Comparison of ENCODE assay signal across 22 mouse cellular contexts in genomic region chr1:138388634-138389033, GRCm38 (mm10).
A peak's percentile ranks its signal among the peaks of the same experiment; 100 is the strongest.
DNase-seq lines count a peak whose midpoint lies in the region; ATAC-seq and TF ChIP-seq lines count a peak whose summit lies in the region.
"Had no signal": no experiment of that assay in that cellular context is flagged by ENCODE, and none has a peak within 500 bp of the region (broad histone marks: within the 10 kb centered on the region; RNA-seq: fewer than 3 reads in every experiment).

No protein-coding gene starts in this region.

- H3K27me3 ChIP-seq in embryonic facial prominence, embryonic 14.5 days (replicated peaks; ENCODE audit: control insufficient read depth, insufficient read depth, low read length): no peaks in the 10 kb centered on the region
- H3K27me3 ChIP-seq in embryonic facial prominence, embryonic 10.5 days (replicated peaks; ENCODE audit: low read depth, poor library complexity, severe bottlenecking): no peaks in the 10 kb centered on the region
- H3K27me3 ChIP-seq: CH12.LX; forebrain, embryonic 12.5 days; heart, embryonic 15.5 days; kidney, embryonic 15.5 days; stomach, embryonic 15.5 days had no signal

- H3K4me1 ChIP-seq in embryonic facial prominence, embryonic 14.5 days (ENCODE audit: control insufficient read depth, insufficient read depth, low read length): no peaks in the 10 kb centered on the region; the same call in 1 of the 2 replicates
- H3K4me1 ChIP-seq in embryonic facial prominence, embryonic 10.5 days: 0 out of 2 replicates have a peak, but pooled peaks cover 2% of the 10 kb centered on the region
- H3K4me1 ChIP-seq: heart, embryonic 15.5 days; stomach, embryonic 15.5 days had no signal

- DNase-seq in embryonic facial prominence, embryonic 14.5 days (ENCODE audit: low spot score): peak; percentile 42
- no peak for DNase-seq in embryonic facial prominence, embryonic 10.5 days (ENCODE audit: low spot score)
- DNase-seq in left cerebral cortex, postnatal 4 days: peak; percentile 52
- DNase-seq in left cerebral cortex, adult 18-20 months (ENCODE audit: low spot score in 2 of 2): no peak
- DNase-seq in brain, embryonic 14.5 days (ENCODE audit: low read depth): peak; percentile 71
- peak; percentile 19 to 26 for DNase-seq in layer of hippocampus, postnatal 10 days (ENCODE audit: low spot score in 2 of 2)
- DNase-seq in embryo, embryonic 11 days: no peak
- no peak for DNase-seq in lung, postnatal 25 days (ENCODE audit: low spot score)
- DNase-seq: cerebellum, adult 9-10 months; gastrocnemius, postnatal 14 days; heart, adult 2 months; kidney, postnatal 4 days; midbrain, embryonic 14.5 days; retina, postnatal 1 day; thymus, adult 2 months had no signal

- WGBS in embryonic facial prominence, embryonic 14.5 days: 84% methylated on average over 8 of the region's 8 CpGs
- 90% methylated on average over 8 of the region's 8 CpGs for WGBS in embryonic facial prominence, embryonic 10.5 days

- no peak overlapping the region for H3K4me2 ChIP-seq in embryonic facial prominence, embryonic 14.5 days (ENCODE audit: low read depth, low read length)
- H3K4me2 ChIP-seq: forebrain, embryonic 12.5 days; heart, embryonic 15.5 days; kidney, embryonic 15.5 days; stomach, embryonic 15.5 days had no signal

- no peak for TF ChIP-seq CTCF in brain, embryonic 14.5 days (IDR thresholded peaks at IDR 0.05; ENCODE audit: borderline replicate concordance, extremely low read depth, insufficient read depth, insufficient read length)

- no peak overlapping the region for H3K4me3 ChIP-seq in embryonic facial prominence, embryonic 14.5 days (ENCODE audit: low read depth, low read length)
- H3K4me3 ChIP-seq in embryonic facial prominence, embryonic 10.5 days: no peak overlapping the region
- H3K4me3 ChIP-seq: forebrain, embryonic 12.5 days; heart, adult 2 months; heart, embryonic 15.5 days; kidney, embryonic 15.5 days; stomach, embryonic 15.5 days had no signal

- H3K9ac ChIP-seq in embryonic facial prominence, embryonic 14.5 days (ENCODE audit: low read depth, low read length): no peak overlapping the region
- H3K9ac ChIP-seq: forebrain, embryonic 12.5 days; heart, embryonic 15.5 days; kidney, embryonic 15.5 days; liver, embryonic 14.5 days; stomach, embryonic 15.5 days had no signal

- H3K27ac ChIP-seq in embryonic facial prominence, embryonic 14.5 days (replicated peaks; ENCODE audit: low read depth, low read length): no peak overlapping the region
- H3K27ac ChIP-seq in embryonic facial prominence, embryonic 10.5 days (replicated peaks): no peak overlapping the region
- H3K27ac ChIP-seq: forebrain, embryonic 12.5 days; heart, adult 2 months; heart, embryonic 15.5 days; kidney, embryonic 15.5 days; liver, embryonic 14.5 days; stomach, embryonic 15.5 days had no signal

- no peaks in the 10 kb centered on the region for H3K36me3 ChIP-seq in embryonic facial prominence, embryonic 14.5 days (ENCODE audit: control insufficient read depth, insufficient read depth, low read length)
- H3K36me3 ChIP-seq in embryonic facial prominence, embryonic 10.5 days (replicated peaks): no peaks in the 10 kb centered on the region
- H3K36me3 ChIP-seq: forebrain, embryonic 12.5 days; heart, embryonic 15.5 days; kidney, embryonic 15.5 days; stomach, embryonic 15.5 days had no signal

- no peak for ATAC-seq in embryonic facial prominence, embryonic 14.5 days (ENCODE audit: low read depth)
- ATAC-seq: intestine, embryonic 16.5 days had no signal

- no peaks in the 10 kb centered on the region for H3K9me3 ChIP-seq in embryonic facial prominence, embryonic 14.5 days (ENCODE audit: control insufficient read depth, low read length)
- no peaks in the 10 kb centered on the region for H3K9me3 ChIP-seq in embryonic facial prominence, embryonic 10.5 days
- H3K9me3 ChIP-seq: forebrain, embryonic 12.5 days; heart, embryonic 15.5 days; kidney, embryonic 15.5 days; stomach, embryonic 15.5 days had no signal

- intact Hi-C loops in left cerebral cortex, postnatal 4 days (cut with DNase I): no loop called here

- no peak for TF ChIP-seq POLR2A in brain, embryonic 14.5 days (IDR thresholded peaks at IDR 0.05; ENCODE audit: borderline replicate concordance, extremely low read depth, insufficient read depth, insufficient read length, poor library complexity, severe bottlenecking)

Comparison
In these comparisons a context has a peak if more than half of its experiments do, and no peak if none do; other contexts are left out.
1. DNase-seq: peak in embryonic facial prominence, embryonic 14.5 days (single experiment), left cerebral cortex, postnatal 4 days (single experiment), brain, embryonic 14.5 days (single experiment) and layer of hippocampus, postnatal 10 days (2 of 2); none in embryonic facial prominence, embryonic 10.5 days (single experiment), left cerebral cortex, adult 18-20 months (0 of 2), embryo, embryonic 11 days (single experiment) and lung, postnatal 25 days (single experiment).